Mouse (Mus musculus) thymus, postnatal 0 days (tissue): Measurements from ENCODE around the gene Hoxc4. TPM values are rescaled to one million over a fixed set of nuclear protein-coding genes. Genes with fewer than 3 reads are reported as not detected.

Experiments used
- DNase-seq: peaks from one replicate; pipeline ENCODE4 v3.0.0-alpha.2; 2015; ENCODE audit warnings: low spot score
- polyA plus RNA-seq: library from polyadenylated mRNA; unstranded; fragments of >200 nt; fragmentation: Nextera tagmentation; extraction: Ambion mirVana; gene quantifications from 2 replicates; pipeline ENCODE4 v1.2.1, GENCODE M21; 2015

The Hoxc4 gene
- polyA plus RNA-seq, 1 experiment from 2014 or later, result 0.07 TPM

DNA sequence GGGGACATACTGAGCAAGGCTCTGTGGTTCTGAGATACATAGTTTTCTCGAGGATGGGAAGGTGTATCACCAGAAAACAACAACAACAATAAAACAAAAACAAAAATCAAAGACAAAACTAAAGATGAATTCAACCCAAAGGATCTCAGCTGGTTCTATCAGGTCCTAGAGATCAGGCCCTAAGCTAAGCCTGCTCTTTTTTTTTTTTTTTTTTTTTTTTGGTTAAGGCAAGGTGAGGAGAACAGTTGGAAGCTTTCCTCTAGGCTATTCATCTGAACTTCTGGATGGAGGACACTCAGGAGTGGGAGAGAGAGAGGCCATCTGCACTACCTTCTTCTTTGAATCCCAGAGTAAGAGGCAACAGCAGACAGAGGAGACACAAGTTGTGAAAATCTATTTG lies 18.8 kb downstream of the Hoxc4 start:
- no peak for DNase-seq

DNA sequence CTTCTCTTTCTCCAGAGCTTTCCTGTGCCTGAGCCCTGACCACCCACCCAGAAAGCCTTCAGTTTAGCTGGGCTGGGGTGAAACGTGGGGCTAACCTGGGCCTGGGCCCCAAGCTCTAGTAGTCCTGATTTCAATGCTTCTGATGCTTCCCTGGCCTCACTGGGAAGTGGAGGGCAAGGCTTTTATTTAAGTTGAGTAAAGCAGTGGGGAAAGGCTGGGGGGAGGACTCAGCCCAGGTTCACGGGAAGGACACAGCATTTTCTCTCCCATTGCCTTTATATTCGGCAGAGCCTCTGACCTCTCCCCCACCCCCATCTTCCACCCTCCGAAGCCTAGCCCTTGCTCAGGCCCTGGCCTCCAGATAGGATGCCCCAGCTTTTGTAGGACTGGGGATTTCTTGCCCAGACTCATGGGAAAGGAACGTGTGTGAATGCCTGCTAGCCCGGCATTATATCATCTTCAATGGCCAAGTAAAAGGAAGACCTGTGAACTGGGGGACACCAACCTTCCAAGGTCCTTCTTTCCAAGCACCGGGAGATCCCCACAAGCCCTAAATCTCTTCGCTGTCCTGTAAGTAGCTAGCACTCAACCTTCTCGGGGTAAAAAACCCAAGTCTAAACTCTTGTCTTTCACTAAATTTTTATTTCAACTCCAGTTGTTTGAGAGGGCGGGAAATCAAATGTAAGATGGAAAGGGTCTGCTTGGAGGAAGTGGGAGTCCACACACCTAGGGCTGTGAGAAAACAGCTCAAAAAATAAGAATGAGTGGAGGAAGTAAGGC lies 20.2 kb downstream of the Hoxc4 start:
- no peak for DNase-seq

DNA sequence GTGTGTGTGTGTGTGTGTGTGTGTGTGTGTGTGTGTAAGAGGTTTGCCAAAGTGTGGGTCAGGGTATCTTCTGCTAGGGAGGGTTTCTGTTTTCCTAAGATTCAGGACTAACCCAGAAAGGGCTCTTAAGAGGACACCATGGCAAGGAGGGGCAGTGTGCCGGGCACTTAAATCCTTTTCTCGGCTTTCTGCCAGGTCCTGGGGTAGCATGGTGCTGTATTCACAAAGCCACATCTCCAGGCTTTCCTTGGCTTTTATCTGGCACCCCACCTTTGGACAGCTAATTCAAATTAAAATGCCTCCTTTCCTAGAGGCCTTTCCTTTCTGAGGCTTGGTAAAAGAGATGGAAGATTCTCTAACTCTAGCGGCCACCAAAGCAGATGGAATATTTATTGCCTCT lies 20.9 kb downstream of the Hoxc4 start:
- DNase-seq, result no peak

DNA sequence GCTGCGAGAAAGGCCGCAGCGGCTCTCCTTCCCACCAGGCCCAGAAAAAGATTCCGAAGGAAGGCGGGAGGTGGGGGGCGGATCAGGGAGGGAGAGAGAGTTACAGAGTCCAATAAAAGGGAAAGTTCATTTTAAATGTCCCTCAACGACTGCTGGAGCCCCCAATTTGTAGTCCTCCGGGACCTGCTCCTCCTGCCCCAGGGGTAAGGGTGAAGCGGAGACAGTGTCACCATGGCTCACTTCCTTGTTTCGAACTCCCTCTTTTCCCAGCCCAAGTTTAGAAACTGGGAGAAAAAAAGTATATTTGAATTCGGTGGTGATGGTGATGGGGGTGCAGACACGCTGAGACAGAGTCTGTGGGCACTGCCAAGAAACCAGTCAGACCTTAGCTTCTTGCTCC lies 21.9 kb downstream of the Hoxc4 start:
- DNase-seq, result no peak

DNA sequence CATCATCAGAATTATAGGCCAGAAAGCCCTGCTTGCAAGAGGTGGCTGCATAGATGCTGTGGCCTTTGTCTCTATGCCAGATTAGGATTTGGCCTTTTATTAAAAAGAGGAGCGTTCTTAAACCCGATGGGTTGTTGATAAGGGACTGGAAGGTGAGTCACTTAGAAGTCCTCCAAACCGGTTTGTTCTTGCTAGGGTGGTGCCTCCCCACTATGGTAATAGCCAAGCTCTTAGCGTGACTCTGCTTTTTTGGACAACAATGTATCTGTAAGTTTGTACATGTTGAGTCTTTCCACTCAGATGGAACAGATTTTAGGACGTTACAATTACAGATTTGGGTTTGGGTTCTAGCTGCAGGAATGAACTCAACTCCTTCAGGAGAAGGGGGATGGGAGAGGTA lies 22.9 kb downstream of the Hoxc4 start:
- DNase-seq, result no peak

DNA sequence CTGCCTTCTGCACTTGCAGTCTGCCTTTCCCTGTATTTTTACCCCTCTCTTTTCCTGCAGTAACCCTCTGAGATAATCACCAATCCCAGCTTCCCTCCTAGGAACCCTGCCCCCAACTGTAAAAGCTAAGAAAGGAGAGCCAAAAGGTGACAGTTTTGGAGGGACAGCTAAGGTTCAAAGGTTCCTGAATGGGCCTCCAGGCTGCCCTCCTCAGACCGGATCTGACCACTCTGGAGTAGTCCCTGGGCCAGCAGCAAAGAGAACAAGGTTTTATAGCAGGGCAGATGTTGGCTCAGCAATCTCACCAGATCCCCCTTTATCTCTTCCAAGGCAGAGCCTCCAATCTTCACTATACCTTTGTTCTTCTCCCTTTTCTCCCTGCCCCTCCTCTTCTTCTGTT lies 23.5 kb downstream of the Hoxc4 start:
- no peak for DNase-seq

DNA sequence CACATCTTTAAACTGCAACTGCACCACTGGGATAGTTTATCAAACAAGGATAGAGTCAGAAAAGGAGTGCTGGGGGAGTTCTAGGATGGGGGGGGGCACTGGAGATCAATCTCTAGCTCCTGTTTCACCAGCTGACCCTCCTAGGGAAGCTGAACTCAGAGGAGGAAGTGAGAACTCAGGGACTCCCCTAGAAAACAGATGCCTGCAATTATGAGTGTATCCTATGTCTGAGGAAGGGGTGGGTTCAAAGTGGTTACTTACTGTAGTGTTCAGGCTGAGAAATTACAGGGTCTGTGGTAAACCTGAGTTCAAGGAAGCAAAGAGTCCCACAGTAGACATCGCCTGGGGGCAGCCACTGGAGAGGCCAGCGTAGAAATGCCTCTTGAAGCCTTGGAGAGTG lies 32.9 kb downstream of the Hoxc4 start:
- no peak for DNase-seq

DNA sequence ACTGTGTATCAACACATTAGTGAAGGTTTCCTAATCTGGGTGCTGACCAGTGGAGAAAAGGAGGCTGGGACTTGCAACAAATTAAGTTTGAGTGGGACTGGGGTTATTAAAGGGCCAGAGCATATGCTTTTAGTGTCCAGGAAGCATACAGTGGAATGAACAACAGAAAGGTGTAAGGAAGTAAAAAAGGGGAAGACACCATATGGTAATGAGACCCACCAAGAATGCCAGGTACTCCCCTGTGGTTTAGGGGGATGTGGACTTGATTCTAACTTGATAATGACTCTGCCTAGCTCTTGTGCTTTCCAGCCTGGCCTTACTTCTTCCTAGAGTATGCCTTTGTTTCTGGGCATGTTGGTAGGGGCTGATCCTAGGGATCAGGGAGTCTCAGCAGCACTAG lies 34.5 kb downstream of the Hoxc4 start:
- no peak for DNase-seq

DNA sequence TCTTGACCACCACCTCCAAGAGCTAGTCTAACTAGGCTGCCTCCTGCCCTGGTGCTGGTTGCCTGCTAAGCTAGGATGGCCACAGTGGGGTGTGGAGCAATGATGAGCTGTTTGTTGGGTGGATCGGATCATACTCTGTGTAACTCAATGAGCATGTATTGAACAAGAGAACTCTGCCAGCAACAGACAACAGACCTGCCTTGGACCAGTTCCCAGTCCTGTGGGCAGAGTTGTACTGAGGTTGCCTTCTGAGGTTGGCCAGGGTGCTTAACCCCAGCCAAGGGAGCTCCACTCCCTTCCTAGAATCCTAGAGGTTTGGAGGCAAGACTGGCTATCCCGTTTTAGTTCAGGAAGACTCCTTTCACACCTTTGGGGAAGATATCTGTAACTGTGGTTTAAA lies 37.7 kb downstream of the Hoxc4 start:
- DNase-seq, result no peak

DNA sequence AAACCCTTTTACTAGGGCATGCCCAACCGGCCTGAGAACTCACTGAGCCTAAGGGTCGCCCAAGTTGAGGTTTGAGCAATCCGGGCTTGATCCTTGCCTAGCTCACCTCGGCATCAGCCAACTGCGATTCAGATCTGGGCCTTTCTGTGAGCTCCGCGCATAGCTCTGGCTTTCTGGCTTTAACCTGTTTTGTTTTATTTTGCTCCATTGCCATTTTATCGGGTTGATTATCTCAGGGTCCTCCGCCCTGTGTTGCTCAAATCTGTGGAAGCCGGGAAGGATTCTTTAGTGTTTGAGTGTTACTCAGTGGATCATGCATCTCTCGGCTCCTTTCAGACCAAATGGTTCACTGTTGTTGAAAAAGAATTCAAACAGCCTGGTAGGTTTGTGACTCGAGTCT lies 40.0 kb downstream of the Hoxc4 start:
- no peak for DNase-seq

DNA sequence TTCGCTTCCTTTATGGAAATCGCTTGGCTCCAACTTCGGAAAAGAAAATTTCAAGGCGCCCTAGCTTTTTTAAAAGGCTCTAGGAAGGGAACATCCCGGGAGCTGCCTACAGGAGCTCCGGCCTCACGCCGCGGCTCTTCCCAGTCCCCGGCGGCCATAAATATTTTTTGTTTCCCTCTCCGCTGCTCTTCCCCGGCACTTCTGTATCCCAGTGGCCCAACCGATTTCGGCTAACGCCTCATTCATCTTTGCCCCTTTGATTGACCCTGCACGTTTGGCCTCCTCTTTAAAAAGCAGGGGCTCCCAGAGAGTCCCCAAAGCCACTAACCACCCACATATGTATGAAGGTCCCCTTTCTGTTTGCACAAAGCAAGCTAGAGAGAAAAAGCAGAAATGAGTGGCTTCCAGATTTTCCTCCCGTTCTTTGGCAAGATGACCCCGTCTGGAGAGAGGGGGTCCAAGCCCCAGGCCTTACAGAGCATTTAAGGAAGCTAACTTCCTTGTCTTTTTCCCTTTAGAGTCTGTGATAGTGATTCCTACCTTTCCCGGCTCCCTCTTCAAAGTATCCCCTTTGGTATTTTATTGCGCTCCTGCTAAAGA lies 40.8 kb downstream of the Hoxc4 start:
- no peak for DNase-seq

DNA sequence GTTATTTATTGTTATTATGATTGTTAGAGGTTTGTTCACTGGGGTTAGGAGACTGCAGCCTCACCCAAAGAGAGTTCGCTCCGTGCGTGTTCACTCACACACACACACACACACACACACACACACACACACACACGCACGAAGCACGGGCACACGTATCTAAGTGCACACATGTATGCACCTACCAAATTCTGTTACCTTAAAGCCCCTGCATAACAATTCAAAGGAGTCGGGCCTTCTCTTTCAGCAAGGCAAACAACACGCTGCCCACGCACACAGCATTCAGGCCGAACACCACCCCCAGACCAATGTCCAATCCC lies 41.2 kb downstream of the Hoxc4 start:
- no peak for DNase-seq

DNA sequence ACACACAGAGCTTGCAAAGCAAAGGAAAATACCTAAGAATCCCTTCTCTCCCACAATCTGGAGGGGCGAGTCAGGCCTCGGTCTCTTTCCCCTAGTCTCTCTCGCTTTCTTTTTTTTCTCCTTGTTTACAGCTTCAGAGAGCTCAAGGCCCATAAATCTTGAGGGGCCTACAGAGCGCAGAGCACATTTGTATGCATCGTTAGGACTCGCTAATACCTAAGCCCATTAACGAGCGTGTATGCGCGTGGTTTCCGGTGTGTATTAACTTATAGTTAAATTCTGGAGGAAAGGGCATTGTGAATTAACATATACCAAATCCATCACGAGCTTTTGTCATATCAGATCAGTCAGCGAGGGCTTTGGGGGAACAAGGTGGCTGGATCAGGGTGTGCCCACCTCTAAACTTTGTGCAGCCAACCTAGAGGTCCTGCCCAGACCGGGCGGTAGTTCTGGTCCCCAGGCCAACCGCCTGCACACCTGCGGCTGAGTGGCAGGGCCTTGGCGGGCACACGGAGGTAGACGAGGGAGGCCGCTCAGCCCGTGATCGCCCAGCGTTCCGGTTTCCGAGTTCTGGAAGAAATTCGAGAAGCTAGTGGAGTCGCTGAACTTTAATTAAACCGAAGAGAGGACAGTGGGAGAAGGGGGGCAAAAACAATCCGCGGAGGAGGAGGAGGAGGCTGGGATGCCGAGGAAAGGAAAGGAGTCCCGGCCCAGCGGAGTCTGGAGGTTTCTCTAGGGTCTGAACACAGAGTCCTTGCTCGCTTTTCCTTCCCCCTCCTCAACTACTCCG lies 41.8 kb downstream of the Hoxc4 start:
- no peak for DNase-seq

DNA sequence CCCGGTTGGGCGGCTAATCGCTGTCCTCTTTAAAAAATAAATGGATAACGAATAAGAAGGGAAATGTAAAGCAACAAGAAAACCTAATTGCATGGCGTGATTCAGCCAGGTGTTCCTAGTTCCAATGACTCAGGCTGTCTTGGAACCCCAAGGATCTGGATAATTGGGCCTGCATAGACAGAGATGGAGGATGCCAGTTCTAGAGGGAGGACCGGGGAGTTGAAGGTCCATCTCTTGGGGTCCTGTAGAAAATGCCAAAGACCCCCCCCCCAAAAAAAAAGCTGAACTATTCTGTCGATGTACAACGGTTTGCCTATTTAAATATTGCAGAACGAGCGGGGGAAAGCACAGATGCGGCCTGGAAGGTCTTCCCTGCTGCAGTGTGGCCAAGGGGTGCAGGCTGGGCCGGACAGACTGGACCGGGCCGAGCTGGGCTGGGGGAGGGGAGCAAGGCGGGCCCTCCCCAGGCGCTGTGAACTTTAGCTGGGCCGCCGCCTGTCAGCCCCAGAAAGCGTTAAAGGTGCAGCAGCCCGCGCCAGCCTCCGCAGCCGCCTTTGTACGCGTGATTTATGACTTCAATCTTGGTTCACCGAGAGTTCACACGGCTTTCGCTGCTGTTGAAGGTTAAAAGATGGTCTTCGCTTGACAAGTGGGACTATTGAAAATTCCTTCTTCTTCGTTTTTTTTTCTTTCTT lies 42.5 kb downstream of the Hoxc4 start:
- no peak for DNase-seq

DNA sequence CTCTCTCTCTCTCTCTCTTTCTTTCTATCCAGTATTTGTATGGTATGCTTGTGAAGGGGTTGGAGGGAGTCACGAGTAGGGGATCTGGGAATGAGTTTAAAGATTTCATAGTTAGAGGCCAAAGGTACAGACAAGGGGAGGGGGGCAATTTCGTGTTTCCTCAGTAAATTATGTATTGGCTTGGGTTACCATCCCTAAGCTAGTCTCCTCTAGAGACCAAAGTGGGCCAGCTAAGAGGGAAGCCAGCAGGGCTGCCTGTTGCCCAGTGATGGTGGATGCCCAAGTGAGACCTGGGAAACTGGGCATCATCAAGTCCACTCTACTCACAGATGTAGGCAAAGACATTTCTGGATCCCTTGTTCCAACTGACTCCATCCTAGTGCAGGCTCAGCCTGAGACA lies 43.3 kb downstream of the Hoxc4 start:
- no peak for DNase-seq

DNA sequence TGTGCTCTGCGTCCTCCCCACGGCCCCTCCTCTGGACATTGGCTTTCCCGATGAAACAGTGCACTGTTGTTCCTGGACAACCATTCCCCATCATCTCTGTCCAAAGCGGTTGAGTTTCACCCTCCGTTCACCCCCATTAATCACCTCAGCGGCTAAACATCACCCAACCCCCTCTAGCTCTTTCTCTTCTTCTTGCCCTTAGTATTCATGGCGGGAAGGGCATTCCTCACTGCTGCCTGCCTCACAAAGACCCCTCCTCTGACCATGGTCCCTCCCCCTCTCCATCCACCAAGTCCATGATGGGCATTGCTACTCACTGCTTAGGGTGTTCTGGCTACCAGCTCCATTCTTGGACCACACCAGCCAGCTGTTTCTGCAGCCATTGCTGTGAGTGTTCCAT lies 46.9 kb downstream of the Hoxc4 start:
- DNase-seq, result no peak

DNA sequence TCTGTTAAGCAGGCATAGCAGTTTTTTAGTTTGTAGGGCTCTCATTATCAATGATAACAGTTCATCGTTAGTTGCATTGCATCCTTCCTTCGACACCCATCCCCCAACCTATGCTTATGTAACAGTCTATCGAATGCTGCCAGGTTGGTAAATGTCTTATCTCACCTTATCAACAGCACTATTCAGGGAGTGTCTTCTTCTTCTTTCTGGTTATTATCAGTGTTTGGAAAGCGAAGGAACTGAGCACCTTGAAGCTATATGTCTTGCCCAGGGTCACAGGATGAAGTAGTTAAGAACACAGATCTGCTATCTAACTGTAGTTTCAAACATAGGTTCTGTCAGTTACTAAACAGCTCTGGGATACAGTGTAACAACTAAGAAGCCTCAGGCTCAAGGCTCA lies 49.0 kb downstream of the Hoxc4 start:
- DNase-seq, result no peak

DNA sequence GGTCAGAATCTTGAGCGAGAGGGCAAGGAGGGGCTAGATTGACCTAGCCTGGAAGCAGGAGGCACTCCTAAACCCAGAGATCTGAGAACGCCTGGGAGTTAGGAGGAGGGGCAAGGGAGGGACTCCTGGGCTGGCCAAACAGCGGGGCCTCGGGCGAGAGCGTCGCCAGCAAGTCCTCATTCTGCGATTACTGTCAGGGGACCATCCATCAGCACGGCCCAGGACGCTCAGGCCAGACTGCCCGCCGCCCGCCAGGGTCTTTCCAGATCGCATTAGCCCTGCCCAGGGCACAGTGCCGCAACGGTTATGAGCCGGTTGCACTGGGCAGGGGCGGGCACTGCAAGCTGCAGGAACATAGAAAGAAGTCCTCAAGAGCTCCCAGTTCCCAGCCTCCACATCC lies 50.4 kb downstream of the Hoxc4 start:
- no peak for DNase-seq

DNA sequence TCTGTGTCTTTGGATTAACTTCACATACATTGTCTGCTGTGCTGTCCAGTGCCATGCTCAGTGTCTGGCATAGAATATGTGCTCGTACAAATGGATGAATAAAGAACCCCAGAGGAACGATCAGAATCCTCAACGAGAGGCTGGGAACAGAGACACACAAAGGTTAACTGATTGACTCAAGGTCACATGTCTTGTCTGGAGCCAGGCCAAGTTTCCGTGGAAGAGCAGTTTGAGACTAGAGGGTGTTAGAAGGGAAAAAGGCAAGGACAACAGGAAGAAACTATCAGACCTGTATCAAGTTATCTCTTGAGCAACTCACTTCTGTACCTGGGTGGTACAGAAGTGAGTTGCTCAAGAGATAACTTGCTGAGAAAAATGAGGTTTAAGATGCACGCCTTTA lies 52.5 kb downstream of the Hoxc4 start:
- DNase-seq, result no peak

DNA sequence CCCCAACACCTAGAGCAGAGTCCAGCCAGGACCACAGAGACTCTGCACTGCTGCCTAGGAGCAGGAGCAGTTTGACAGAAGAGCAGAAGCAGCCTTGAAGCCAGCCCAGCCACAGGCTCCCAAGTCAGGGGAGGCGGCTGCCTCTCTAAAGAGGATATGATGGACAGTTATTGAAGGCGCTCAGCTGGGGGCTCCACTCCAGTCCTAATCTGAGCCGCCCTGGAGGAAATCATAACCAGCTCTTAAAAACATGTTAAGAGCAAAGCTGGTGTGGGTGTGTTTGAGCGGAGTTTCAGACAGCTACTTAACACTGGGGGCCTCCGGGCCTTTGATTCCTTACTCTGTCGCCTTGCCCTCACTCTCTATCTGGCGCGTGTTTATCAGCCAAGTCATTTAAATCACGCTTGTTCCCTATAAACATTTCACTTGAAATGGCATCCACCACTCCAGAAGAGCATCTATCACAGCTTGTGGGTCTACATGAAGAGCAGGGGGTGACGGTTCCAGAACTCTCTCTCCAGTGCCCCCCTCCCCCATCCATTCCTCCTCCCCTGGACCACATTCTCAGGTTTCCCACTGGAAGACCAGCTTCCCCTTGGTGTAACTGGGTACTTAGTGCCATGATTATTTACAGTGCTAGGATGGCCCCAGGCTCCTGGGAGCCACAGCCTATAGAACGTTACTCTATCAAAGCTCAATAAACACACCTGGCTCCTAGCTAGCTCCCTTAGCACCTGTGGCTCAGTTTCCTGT lies 56.1 kb downstream of the Hoxc4 start:
- no peak for DNase-seq

DNA sequence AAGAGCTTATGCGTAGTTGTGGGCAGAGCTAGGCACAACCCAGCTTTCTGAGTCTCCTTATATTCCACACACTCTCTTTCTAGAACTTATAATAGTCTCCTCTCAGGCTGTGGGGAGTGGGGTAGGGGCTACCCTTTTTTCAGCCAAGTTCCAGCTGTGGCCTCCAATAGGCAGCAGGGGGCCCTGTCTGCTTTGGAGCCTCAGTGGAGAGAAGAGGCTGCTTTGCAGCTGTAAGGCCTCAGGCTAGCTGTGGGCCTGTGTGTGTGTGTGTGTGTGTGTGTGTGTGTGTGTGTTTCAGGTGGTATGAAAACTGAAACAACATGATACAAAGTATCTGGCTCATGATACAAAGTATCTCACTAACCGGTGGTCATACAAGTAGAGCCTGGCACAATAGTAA lies 58.9 kb downstream of the Hoxc4 start:
- DNase-seq, result no peak
